Mouse (Mus musculus): ENCODE results near the gene Fli1. TPM values are rescaled to one million over a fixed set of nuclear protein-coding genes. Genes with fewer than 3 reads are reported as not detected.

Gene Fli1
- total RNA-seq, 2 experiments from 2014 or later, result 26.4 to 28.2 TPM

DNA sequence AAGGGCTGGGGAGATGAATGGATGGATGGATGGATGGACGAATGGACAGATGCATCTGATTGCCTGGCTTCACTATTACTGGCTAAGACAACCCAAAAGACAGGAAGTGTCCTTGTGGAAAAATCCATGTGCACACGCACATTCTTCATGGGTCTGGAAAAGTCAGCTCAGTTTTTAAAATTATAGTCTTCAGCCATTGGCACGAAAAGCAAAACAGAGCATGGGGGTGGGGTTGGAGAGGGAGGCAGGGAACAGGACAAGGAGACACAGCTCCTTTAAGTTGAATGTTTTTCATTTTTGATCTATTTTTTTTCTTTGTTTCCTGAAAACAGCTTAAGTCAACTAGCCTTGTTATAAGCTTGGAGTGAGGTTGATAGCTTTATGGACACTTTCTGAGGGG is 111.6 kb downstream of the Fli1 start:
- intact Hi-C loops (cut with DNase I), result no loop called here
- no peak for DNase-seq (ENCODE audit: low spot score)

DNA sequence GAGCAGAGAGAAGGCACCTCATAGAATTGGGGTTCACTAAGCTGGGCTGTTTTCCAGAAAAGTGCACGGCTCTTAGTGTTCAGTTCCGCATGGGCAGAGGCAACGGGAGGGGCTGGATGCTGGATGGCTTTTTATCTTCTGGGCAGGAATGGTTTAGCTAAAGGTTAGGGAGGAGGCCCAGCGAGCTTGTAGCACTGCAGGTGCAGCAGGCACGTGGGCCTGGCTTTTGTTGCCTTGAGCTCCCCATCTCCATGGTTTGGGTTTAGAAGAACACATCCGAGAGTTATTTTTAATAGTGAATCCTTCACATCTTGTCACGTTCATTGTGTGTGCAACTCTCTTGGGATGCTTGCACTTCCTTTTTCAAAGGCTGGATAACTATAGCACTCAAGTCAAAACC is 117.3 kb downstream of the Fli1 start:
- intact Hi-C loops (cut with DNase I), result no loop called here
- no peak for DNase-seq (ENCODE audit: low spot score)

DNA sequence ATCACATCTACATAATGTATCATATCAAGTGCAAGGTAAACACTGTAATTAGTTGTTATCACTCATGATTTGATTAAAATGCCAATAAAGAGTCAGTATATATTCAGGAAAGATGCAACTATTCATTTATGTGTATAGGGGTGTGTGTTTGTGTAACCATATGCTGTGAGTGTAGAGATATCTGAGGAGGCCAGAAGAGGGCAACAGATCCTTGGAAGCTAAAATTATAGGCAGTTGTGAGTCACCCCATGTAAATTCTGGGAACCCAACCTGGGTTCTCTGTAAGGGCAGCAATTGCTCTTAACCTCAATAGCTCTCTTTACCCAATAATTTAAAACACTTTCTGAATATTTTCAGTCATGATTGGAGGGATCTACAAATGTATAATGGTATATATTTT is 122.0 kb downstream of the Fli1 start:
- intact Hi-C loops (cut with DNase I), result no loop called here
- no peak for DNase-seq (ENCODE audit: low spot score)

DNA sequence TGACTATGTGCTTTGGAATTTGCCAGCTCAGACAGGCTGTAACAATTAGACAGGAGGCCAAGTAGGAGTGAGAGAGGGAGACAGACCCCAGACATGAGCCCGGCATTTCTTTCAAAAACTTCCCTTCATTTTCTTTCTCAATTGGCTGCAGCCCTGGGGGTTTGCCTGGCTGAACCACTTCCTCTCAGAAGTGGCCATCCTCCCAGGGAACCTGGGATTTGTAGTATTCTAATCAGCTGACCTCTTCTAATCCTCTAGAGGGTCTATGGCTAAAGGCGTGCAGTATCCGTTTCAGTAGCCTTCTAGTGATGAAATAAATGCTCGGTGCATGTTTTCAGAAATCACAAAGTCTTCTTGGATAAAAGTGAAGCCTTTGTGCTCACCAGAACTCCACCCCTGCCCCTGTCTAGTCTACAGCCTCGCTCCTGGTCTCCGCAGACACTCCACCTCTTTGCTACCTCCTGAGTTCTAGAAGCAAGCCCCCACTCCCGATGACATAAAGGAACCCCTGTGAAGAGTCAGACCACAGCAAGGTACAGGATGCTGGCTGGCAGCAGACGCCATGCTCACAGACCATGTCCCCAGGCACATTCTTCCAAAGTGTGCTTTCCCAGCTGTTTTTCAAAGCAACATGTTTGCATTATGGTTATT is 125.1 kb downstream of the Fli1 start:
- intact Hi-C loops (cut with DNase I), result no loop called here
- DNase-seq (ENCODE audit: low spot score), result no peak

DNA sequence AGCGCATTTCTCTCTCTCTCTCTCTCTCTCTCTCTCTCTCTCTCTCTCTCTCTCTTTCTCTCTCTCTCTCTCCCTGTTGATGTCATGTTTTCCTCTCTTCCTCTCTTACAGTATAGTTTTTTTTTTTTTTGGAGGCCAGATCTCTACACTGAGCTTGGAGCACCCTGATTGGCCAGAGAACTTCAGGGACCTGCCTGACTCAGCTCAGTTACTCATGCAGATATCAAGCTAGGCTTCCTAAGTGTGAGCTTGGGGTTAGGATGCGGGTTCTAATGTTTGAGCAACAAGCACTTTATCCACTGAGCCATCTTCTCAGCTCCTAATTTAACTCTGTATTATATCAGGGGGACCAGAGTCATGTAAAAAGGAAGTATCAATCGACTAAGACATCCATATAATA is 126.7 kb downstream of the Fli1 start:
- no peak for DNase-seq (ENCODE audit: low spot score)
- intact Hi-C loops (cut with DNase I), result no loop called here

DNA sequence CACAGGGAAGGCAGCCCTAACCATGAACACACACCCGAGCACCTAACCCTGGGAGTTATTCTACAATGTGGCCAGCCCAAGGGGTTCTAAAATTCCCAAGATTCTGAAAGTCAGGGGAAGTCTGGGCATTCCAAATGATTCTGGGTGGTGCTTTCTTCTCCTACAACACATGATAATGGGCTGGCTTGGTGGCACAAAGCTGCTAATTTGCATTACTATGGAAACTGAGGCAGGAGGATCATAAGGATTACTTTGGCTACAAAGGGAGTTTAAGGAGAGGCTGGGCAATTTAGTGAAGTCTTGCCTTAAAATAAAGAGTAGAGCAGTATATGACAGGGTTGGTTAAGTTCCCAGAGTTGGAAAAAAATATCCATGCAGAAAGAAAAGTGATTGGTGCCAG is 127.7 kb downstream of the Fli1 start:
- DNase-seq (ENCODE audit: low spot score), result no peak
- intact Hi-C loops (cut with DNase I), result no loop called here

DNA sequence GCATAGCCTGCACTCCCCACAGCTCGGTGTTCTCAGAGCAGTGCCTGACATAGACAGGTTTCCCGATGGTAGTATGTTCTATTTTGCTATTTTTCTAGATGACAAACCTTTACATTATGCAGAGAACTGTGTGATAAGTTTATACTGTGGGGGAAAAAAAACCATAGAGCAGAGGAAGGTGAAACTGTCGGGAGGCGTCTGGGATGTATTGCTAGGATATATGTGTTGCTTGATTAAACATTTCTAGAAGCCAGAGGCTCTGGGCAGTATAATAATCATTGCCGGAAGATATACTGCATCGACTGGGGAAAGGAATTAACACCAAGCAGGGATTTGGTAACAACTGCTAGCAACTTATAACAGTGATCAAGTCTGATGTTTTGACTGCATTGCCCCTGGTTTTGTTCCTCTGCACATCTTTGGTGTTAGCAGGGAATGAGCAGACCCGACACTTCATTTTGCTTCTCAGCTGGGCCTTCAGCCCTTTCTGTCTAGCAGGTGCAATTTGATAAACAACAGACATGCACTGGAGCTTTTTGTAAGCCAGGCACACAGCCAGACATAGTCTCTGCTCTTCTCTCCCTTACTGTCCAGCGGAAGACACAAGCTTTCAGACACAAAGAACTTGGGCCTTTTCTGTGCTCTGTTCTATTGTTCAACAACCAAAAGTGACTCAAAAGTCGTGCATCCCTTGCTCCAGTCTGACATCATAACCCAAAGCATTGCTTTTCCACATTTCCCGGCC is 129.7 kb downstream of the Fli1 start:
- intact Hi-C loops (cut with DNase I), result no loop called here
- DNase-seq (ENCODE audit: low spot score), result no peak

DNA sequence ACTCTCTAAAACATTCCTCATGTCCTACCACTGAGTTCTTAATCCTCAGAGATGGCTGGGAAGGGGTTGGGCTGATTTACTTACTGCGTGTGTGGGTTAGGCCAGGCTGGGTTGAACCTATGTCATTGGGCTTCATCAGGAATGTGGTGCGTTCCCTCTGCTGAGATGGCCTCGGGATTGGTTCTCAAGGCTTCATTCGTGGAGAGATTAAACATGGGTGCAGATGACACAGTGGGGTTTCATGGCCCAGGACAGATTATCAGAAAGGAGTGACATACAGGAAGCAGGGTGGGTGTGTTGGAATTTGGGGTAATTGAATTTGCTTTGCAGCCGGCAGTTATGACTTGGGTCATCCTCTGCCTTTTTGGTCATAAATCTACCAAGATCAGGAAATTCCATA is 131.2 kb downstream of the Fli1 start:
- intact Hi-C loops (cut with DNase I), result no loop called here
- DNase-seq (ENCODE audit: low spot score), result no peak

DNA sequence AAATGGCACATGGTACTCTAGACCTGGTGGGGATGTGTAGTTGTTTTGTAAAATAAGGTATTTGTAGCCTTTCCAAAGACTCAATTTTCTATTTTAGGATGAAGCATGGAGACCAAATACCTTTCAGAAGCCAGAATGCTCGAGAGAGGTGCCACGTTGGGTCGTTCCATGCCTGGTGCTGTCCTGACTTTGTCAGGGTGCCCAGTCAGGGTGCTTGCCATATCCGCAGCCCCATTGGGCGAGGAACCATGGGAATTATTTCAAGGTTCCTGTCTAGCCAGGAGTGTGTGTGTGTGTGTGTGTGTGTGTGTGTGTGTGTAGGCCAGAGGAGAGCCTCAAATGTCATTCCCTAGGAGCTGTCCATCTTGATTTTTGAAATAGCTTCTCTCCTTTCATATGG is 132.0 kb downstream of the Fli1 start:
- no peak for DNase-seq (ENCODE audit: low spot score)

DNA sequence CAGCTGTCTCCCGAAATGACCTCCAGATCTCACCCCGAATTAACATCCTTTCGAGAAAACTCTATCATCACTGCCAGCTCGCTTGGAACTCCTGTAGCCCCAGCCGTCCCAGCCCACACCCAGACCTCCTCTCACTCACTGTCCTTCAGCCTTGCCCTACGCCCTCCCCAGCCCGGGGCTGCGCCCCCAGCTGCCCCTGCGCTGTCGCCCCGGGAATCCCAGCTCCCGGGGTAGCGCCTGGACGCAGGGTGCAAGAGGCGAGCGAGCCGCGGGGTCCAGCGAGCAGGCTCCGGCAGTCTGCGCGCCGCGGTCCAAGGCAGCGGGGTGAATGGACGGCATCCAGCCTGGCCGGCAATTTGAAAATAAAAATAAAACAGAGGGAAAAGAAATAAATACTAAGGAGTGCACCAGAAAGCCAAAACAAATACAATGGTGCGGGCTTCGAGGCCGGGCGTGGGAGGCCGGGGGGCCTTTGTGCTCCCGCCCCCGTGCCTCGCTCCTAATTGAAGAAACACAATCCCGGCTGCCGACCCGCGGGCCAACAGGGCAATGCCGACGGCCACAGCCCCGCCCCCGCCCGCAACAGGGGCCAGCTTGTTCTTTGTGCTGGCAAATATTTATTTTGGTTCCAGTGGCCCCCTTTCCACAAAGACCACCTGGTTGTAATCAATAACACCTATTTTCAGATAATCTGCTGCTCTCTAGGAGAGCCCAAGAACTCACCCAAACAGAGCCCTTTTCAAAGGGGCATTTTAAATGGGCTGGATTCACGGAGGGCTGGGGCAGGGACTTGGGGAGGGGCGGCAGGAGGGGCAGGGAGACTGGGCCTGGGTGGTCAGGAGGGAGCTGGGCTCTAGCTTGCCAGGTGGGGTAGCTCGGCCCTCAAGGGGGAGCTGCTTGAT is 133.3 kb downstream of the Fli1 start:
- no peak for DNase-seq (ENCODE audit: low spot score)
- intact Hi-C loops (cut with DNase I), result loop anchor here (5.0 kb wide), 2 partner anchors 43 to 533 kb away; no protein-coding TSS in a partner anchor

More for the DNA sequence above, 132.0 kb downstream of the Fli1 start:
- intact Hi-C loops (cut with DNase I), result no loop called here

DNA sequence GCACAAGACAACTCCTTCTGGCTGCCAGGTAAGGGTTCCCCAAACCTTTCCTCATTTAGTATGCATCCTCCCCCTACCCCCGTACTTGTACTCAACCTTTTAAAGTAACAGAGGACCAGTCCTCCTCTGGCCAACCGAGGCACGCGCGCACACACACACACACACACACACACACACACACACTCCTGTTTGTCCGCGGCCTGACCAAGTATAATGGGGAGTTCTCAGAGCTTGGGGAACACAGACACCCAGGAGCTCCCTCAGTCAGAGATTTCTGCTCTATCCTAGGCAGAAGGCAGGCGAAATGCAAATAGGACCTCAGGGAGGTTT is 134.0 kb downstream of the Fli1 start:
- intact Hi-C loops (cut with DNase I), result loop anchor here (5.0 kb wide), 2 partner anchors 44 to 534 kb away; no protein-coding TSS in a partner anchor
- DNase-seq (ENCODE audit: low spot score), result no peak

DNA sequence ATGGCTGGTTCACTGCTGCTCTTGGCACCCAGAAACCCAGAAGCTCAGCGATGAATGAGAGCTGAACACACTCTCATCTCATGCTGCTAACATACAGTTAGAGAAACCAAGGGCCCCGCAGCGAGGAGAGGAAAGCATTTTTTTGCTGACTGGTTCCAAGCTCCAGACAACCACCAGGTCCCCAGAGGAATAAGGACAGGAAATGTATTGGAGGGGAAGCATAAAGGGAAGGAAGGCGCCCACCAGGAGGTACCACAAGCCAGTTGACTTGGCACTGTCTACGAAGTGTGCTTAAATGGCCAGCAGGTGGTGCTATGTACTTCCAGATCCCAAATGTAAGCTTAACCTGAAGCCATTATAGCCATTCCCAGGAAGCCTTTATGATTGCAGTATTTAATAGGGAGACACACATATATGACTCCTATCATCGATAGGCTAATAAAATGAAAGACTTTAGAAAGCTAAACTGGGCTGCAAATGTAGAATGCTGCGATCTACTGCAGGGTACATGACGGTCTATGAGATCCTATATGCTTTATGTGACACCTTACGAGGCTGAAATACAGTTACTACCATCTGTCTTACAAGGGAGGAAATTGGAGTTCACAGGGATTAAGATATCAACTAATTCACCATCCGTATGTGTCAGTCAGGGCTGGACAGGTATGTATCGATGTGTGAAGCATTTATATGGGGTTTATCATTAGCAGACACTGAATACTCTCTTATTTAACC is 137.3 kb downstream of the Fli1 start:
- no peak for DNase-seq (ENCODE audit: low spot score)
- intact Hi-C loops (cut with DNase I), result loop anchor here (1.0 to 5.0 kb wide), 5 partner anchors 47 to 841 kb away; no protein-coding TSS in a partner anchor

DNA sequence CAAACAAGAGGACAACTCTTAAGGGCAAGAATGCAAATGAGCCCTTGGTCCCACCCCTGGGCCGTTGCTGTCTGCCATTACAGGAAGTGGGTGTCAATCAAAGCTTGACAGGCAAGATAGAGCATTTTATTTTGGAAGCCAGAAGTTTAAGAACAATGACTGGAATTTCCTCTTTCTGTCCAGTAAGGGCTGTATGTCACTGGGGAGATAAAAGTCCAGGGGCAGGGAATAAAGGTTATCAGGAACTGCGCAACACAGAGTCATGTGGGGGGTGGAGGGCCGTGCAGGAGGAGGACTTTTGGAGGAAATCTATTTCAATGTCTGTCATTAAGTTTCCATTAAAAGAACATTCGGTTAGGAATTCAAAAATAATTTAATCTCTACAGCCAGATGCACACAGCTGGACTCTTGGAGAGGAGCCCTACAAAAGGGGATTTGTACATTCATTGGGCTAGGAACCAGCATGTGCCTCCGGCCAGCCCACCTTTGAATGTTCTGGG is 141.9 kb downstream of the Fli1 start:
- intact Hi-C loops (cut with DNase I), result no loop called here
- peak; percentile 26 for DNase-seq (ENCODE audit: low spot score)

DNA sequence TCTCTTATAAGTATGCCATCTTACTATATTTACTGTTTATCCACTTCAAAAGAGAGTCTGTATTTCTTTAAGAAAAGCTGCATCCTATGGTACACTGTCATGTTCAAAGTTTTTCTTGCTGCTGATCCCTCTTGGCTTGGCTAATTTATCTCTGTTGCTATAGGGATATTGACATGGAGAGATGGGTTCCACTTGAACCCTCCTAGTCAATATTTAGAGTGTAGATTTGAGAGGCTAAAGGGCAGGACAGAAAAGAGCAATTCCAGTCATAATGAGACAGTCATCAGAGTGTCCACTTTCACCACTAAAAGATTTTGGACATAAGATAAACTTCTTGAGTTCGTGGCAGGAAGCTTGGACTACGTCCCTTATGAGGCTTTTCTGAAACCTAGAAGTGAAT is 142.4 kb downstream of the Fli1 start:
- intact Hi-C loops (cut with DNase I), result no loop called here

DNA sequence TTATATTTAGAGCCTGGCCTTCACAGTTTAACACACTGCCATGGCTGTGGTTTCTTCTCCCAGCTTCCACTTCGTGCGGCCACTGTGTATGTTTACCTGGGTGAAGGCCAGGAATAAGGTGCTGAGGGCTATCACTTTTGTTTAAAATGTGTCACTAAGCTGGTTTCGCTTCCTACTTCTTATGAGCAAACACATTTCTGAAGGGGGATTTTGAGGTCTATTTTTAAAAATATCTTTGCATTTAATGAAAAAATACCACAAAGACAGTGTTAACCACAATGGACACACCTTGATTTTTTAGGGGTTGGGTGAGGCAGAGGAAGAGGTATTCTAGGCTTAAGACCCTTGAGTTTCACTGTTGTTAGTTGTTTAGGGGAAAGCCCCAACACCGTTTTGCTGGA is 147.9 kb downstream of the Fli1 start:
- DNase-seq (ENCODE audit: low spot score), result no peak
- intact Hi-C loops (cut with DNase I), result no loop called here

More for the DNA sequence above, 142.4 kb downstream of the Fli1 start:
- DNase-seq (ENCODE audit: low spot score), result no peak

DNA sequence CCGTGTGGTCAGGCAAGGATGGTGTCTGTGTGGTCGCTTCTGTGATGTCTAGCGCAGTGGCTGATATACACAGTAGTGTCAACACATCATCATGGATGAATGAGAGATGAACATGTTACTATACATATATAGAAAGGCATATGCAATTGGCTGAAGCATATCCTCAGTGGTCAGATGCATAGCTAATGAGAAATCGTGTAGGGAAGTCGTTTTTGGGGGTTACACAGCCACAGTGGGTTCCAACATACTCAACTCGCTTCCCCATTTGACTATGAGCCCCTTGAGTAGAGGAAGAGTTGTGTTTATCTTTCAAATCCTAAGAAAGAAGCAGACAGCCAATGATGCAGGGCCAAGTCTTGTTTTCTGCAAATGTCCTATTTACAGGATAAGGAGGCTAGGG is 149.9 kb downstream of the Fli1 start:
- intact Hi-C loops (cut with DNase I), result no loop called here
- no peak for DNase-seq (ENCODE audit: low spot score)

DNA sequence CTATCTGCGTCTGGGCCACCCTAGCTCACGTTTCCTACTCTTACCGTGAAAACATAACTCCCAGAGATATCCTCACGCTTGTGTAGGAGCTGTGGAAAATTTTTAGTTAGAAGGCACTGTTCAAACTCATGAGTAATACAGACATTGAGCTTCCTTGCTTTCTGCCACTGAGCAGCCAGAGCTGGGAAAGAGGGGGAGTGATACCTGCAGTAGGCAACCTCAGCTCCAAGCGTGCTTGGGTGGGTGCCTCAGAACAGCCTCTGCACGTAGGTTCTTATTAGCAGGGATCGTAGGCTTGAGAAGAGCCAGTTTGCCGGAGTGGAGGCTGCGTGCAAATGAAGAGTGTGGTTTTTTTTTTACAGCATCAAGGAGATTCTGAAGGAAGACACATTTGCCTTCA is 151.0 kb downstream of the Fli1 start:
- DNase-seq (ENCODE audit: low spot score), result no peak
- intact Hi-C loops (cut with DNase I), result no loop called here

DNA sequence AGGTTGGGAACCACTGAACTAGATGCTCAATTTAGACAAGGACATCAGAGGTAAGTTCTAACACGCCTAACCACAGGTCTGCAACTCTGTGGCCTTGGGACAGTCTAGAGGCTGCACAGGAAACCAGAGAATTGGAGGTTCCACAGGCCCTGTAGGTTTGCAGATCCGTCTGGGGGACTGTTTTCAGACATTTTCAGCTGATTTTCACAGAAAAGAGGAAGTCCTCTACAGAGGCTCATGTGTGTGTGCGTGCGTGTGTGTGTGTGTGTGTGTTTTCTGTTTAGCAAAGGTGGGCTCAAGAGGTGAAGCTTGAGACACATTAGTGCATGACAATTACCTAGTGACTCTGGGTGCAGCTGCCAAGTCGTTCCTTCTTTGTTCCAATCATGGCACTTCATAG is 151.6 kb downstream of the Fli1 start:
- no peak for DNase-seq (ENCODE audit: low spot score)
- intact Hi-C loops (cut with DNase I), result no loop called here

DNA sequence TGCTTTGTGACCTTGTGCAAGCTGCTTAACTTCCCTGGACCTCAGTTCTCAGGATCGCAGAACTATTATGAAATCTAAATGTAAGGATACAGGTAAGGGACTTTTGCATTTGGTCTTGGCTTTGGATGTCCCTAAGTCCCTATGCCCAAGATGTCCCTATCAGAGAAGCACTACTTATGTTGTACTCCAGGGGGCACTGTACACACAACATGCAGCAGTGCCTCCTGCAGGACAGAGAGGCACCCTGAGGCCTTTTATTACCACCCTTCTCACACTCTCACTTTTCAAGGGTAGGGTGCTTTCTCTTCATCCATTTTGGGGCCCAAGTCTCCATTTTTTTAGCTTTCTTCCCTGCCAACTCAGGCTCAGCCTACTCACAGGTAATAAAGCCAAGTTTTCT is 154.5 kb downstream of the Fli1 start:
- intact Hi-C loops (cut with DNase I), result no loop called here
- no peak for DNase-seq (ENCODE audit: low spot score)

DNA sequence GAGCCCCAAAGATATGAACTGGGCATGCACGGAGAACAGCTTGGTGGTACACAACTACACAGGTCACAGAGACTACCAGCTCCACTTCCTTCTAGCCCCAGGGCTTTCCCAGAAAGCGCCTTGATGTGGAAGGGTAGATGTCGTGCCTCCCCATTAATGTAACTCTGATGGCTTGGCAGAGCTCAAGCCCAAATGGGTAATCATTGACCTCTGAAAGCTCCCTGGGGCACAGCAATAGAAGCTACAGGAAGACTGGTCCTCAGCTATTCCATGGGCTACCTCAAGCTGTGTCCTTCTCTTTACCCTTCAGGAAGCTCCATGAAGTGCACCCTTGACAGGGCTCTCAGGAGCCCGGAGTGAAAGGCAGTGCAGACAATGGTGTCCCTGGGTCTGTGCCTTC is 157.8 kb downstream of the Fli1 start:
- no peak for DNase-seq (ENCODE audit: low spot score)
- intact Hi-C loops (cut with DNase I), result no loop called here

All from heart, postnatal 25 days (tissue).